Mouse (Mus musculus) left cerebral cortex, postnatal 4 days (tissue): Measurements from ENCODE around the gene Ssmem1. TPM values are rescaled to one million over a fixed set of nuclear protein-coding genes. Genes with fewer than 3 reads are reported as not detected.
A peak's percentile ranks its signal among the peaks of the same experiment; 100 is the strongest.

Experiments used
- DNase-seq: peaks from one replicate; pipeline ENCODE4 v3.0.0-alpha.2; 2022
- intact Hi-C: fragments of 180-260 bp; cut with DNase I; formaldehyde crosslinking; loops from one replicate; pipeline ENCODE4 v1.15.1; 2025
- total RNA-seq, 2 experiments: library from RNA; stranded (reverse); gene quantifications; 2 replicates each; pipeline ENCODE4 v1.2.3; 2021

Gene Ssmem1
- total RNA-seq, 2 experiments from 2014 or later: 0.56 to 1.2 TPM

- intact Hi-C loops: no loop called here
- no peak for DNase-seq
These were observed 16.0 kb downstream of the Ssmem1 start for GRCm38 (mm10) chr6:30525456-30526332.

GRCm38 (mm10) chr6:30526586-30527515 is 17.2 kb downstream of the Ssmem1 start:
- DNase-seq: peak; percentile 25
- intact Hi-C loops: no loop called here

- intact Hi-C loops: no loop called here
- DNase-seq: no peak
These were observed 19.2 kb downstream of the Ssmem1 start for GRCm38 (mm10) chr6:30528800-30529199.

- intact Hi-C loops: no loop called here
- DNase-seq: no peak
These were observed 25.7 kb downstream of the Ssmem1 start for GRCm38 (mm10) chr6:30535340-30535739.

- DNase-seq: no peak
- intact Hi-C loops: no loop called here
These were observed 28.6 kb downstream of the Ssmem1 start for GRCm38 (mm10) chr6:30538240-30538639.

GRCm38 (mm10) chr6:30538800-30539199 is 29.2 kb downstream of the Ssmem1 start:
- intact Hi-C loops: no loop called here
- DNase-seq: no peak

DNA sequence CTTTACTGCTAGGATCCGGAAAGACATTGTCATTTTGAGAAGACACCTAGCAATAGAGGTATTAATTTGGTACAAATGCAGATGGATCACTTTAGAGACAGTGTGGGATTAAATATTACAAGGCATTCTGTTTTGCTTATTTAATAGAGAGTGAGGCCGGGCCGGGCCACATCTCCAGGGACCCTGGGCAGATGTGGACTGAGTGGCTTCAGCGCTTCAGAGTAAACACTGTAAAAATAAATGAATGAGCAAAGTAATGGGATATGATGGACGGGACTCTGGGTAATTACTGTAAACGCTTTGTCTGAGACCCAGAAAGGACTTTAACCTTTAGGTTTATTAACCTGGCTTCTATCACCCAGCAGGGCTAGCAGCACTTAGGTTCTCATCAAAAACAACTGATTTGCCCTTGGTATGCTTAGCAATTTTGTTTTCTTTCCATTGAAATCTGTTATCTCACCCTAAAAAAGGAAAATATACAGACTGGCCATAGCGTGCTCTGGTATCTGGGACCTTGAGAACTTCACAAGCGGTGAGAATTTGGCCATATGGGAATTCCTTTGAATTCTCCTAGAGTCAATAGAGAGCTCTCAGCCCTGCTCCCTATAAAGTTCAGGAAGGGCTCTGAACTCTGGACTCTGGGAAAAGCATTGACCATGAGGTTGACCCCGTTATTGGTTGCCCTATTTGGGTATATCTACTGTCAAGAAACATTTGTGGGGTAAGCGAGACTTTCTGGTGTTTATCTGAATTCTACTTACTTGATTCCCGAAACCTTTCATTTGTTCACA is 31.6 kb downstream of the Ssmem1 start, which contains the start of gene Cpa2:
Gene Cpa2, plus strand, starts transcription at position 574 of the 791 bp plus-strand sequence.
- intact Hi-C loops: loop anchor here (10.0 kb wide), 1 partner anchor 66 kb away; no protein-coding TSS in a partner anchor
- no peak for DNase-seq

DNA sequence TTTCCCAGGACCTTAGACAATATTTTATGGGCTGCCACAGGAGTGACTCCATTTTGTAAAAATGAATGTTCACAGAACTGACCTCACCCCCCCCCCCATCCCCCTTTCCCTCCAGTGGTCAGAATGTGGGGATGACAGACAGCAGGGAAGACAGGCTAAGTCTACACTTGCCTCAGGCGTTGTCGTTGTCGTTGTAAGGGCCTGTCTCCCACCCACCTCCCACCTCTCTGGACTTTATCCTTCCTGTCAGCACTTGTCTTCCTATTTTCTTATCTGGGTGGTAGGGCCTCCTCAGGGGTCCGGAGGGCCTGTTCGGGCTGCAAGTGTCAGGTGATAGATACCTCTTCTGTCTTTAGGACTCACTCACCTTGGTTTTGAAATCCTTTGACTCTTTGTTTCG is 32.6 kb downstream of the Ssmem1 start:
- no peak for DNase-seq
- intact Hi-C loops: loop anchor here (10.0 kb wide), 1 partner anchor 67 kb away; no protein-coding TSS in a partner anchor

DNA sequence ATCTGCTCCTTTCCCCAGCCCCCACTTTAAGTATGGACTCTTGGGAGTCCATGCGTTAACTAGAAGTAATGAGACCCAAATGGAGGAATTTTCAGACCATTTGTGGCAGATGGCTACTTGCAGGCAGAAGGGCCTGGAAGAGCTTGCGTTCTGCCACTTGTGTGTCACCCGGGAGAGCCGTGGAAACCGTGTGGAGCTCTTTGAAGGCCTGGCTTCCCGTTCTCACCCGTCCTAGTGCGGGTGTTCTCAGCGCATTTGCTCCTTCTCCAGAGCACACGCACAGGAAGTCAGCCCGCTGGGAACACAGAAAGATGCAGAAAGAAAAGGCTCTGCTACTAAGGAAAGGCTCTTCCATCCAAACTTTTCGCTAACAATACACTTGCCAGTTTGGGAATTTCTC is 33.4 kb downstream of the Ssmem1 start:
- intact Hi-C loops: loop anchor here (10.0 kb wide), 1 partner anchor 68 kb away; no protein-coding TSS in a partner anchor

GRCm38 (mm10) chr6:30543851-30544250 is 34.2 kb downstream of the Ssmem1 start:
- DNase-seq: no peak
- intact Hi-C loops: loop anchor here (10.0 kb wide), 1 partner anchor 69 kb away; no protein-coding TSS in a partner anchor

More for the DNA sequence above, 33.4 kb downstream of the Ssmem1 start:
- no peak for DNase-seq

DNA sequence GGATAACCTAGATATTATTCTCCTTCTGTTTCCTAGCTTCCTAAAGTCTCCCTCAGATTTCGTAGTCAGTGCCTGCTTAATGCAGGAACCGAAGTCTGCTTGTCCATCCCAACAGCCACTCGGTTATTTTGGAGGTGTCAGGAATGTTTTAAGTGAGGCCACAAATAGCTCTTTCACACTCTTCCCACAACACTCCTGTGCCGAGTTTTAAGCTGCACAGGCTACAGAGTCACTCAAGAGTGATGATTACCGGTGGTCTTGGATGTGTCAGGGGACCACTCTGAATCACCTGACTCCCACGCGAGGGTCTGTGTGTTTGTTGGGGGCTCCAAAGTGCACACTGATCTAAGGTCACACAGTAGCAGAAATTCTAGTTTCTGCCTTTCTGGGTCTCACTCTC is 36.0 kb downstream of the Ssmem1 start:
- DNase-seq: no peak
- intact Hi-C loops: loop anchor here (10.0 kb wide), 1 partner anchor 71 kb away; no protein-coding TSS in a partner anchor

DNA sequence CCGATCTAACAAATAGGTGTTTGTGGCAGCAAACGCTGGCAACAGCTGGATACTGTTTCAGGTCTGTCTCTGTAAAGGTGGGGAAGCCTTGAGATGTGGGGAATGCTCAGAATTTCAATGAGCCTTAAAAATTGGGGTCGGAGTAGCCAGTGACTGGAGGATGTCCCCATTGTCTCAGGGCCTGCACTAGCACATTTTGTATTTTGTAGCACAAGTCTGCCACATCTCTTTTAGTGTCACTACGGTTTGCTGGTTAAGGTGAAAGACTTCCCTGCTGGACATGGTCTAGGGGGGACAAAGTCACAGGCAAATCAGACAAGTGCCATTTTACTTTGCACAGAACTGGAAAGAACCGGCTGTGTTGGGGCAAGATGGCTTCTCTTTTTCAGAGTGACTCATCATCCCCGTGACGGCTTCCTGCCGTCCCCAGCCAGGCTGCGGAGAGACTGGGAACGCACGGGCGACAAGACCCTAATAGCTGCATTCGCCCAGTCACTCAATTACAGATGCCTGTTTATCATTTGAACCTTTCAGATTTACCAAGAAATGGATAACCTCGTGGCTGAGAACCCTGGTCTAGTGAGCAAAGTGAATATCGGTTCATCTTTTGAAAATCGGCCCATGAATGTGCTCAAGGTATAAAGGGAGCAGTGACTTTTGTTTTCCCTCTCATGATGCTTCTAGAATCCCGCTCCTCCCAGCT is 37.1 kb downstream of the Ssmem1 start:
- intact Hi-C loops: loop anchor here (10.0 kb wide), 1 partner anchor 72 kb away; no protein-coding TSS in a partner anchor
- DNase-seq: peak; percentile 48

GRCm38 (mm10) chr6:30547274-30547645 is 37.6 kb downstream of the Ssmem1 start:
- peak; percentile 73 for DNase-seq
- intact Hi-C loops: loop anchor here (10.0 kb wide), 1 partner anchor 72 kb away; no protein-coding TSS in a partner anchor

DNA sequence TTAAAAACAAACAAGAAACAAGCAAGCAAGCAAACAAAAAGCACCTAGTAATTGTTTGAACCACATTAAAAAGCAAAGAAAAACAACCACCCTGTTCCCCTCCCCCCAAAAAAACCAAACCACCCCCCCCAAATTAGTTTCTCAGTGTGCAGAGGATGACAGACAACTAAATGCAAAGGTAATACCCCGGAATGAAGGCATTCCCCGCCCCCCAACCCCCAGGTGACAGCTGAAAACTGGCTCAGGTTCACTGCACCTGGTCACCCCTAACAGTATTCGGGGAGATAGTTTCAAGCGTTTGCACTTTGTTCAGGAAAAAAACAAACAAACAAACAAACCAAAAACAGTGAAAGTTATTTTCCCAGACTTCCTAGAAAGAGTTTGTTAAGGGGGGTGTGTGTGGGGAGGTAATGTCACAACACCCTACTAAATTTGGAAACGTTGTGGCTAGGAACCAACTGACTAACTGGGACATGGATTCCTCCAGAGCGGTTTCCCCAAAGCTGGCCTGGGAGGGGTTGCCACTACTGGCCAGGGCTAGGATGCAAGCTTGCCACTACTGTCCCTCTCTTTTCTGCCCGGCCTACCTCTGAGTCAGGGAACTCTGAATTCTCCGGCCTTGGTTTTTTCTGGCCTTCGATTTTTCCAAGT is 38.1 kb downstream of the Ssmem1 start:
- DNase-seq: no peak
- intact Hi-C loops: loop anchor here (10.0 kb wide), 1 partner anchor 73 kb away; no protein-coding TSS in a partner anchor

DNA sequence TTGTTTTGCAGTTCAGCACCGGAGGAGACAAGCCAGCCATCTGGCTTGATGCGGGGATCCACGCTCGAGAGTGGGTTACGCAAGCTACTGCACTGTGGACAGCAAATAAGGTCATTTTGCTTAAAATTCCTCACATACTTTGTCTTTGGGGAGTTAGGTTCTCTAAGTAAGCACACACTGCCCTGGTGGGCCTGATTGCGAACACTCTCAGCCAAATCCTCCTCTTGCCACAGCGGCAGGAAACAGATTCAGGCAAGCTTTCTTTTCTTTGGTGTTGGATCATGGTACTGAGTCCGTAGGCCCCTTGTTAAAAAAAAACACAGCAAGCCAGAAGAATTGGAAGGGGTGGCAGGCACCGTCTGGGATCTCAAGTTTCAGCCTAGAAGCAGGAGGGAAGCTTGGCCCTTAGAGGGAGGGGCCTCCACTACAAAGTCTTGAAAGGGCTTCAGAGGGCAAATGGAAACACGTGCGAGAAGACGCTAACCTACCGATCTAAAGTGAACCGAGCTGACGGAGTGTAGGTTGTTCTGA is 39.6 kb downstream of the Ssmem1 start:
- intact Hi-C loops: loop anchor here (10.0 kb wide), 1 partner anchor 74 kb away; no protein-coding TSS in a partner anchor
- DNase-seq: no peak

- intact Hi-C loops: no loop called here
- DNase-seq: no peak
These were observed 41.0 kb downstream of the Ssmem1 start for GRCm38 (mm10) chr6:30550496-30551192.

- DNase-seq: no peak
- intact Hi-C loops: no loop called here
These were observed 41.5 kb downstream of the Ssmem1 start for GRCm38 (mm10) chr6:30551193-30551515.
